Mouse (Mus musculus) Patski (cell line): ENCODE measurements at regions not wholly inside any gene's neighbourhood (a gene's known extent, or its start where the extent isn't known, plus 50 kb on each side); places are given as distances from the start of the nearest gene placed in this dataset.

ENCODE experiments used
- ATAC-seq: fragments of 100-300 bp; one replicate; pipeline ENCODE4 v1.8.0; 2021
- CTCF ChIA-PET: fragments of 350-600 bp; sonication (Branson Sonifier 250); formaldehyde crosslinking; loops from one replicate; lab custom pipeline; 2022; ENCODE audit warnings: inconsistent platforms; lab: Charles Lee
- POLR2A ChIA-PET: fragments of 350-600 bp; sonication (Branson Sonifier 250); formaldehyde crosslinking; loops from one replicate; lab custom pipeline; 2022; ENCODE audit warnings: antibody characterized with exemption, inconsistent platforms; lab: Charles Lee
- DNase-seq: peaks from one replicate; pipeline ENCODE4 v3.0.0-alpha.2; 2011; ENCODE audit warnings: low read depth, low spot score
- H3K27me3 ChIP-seq: fragments of 371-371 bp; one replicate; pipeline ENCODE4 v1.5.1; 2021
- CTCF ChIP-seq: fragments of 100-300 bp; IDR thresholded peaks from one replicate; pipeline ENCODE4 v1.5.1; 2021
- in situ Hi-C: fragments of 300-500 bp; cut with MboI; formaldehyde crosslinking; loops from 3 replicates; pipeline ENCODE4 v1.11.1; 2018; ENCODE audit warnings: low pct_unique_long_range_greater_than_20kb, mixed read lengths

DNA sequence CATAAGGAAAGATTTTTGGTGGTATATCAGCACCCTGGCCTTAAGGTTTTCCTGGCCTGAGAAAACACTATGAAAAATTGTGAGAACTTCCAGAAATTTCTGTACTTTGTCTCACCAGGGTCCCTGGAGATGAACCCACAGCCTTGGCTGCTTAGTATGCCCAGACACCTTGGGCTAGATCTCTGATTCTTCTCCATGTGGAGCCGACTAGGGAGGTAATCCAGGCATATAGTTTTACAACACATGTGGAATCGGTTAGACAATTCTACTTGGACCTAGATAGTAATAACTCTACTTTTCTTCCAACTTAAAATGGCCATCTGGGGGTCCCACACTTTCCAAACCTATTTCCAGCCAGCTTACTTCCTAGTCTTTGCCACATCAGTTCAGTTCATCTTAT is 460.5 kb downstream of the Adgrl2 start:
- TF ChIP-seq CTCF = no peak
- ATAC-seq (no peak), DNase-seq (no peak)
- ChIA-PET POLR2A (no interaction called here), CTCF (interaction anchor here (1.3 to 2.0 kb wide), 2 partner anchors 8 to 12 kb away, joined by 4 to 10 read pairs; no protein-coding TSS in a partner anchor)
- no peaks in the 10 kb centered on the region for H3K27me3 ChIP-seq
- in situ Hi-C loops = no loop called here

DNA sequence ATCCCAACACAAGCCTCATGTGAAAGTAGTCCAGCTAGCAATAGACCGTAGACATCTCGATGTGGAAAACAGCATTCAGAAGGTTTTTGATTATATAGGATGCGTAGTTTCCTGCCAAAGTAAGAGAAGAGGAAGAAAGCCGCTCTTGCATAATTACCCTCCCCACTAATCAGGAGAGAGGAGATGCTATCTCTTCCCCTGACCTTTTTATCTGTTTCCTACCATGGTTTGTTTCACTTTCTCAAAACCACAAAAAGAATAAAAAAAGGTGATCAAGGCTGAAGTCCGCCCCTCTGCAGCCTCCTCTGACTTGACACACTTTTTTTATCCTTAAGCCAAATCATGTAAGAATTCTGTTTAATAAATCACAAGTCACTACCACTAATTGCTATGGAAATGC is 480.0 kb downstream of the Adgrl2 start:
- POLR2A ChIA-PET = no interaction called here
- no peaks in the 10 kb centered on the region for H3K27me3 ChIP-seq
- DNase-seq (no peak), ATAC-seq (no peak)
- CTCF ChIA-PET = interaction anchor here (0.9 kb wide), 1 partner anchor 26 kb away, joined by 3 read pairs; no protein-coding TSS in a partner anchor
- in situ Hi-C loops = no loop called here
- no peak for TF ChIP-seq CTCF

DNA sequence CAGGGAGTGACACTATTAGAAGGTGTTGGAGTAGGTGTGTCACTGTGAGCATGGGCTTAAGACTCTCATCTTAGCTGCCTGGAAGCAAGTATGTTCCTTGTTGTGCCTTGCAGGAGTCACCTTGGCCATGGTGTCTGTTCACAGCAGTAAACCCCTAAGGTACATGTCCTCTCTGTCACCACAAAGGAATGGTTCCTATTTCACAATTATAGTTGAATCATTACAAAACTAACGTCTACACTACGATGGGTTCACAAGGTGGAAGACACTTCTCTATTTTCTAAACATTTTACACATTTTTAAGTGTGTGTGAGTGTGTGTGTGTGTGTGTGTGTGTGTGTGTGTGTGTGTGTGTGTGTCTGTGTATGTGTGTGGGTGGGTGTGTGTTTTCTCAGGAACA is 485.4 kb downstream of the Adgrl2 start:
- DNase-seq = no peak
- ChIA-PET CTCF (interaction anchor here (1.1 kb wide), 1 partner anchor 483 kb away, joined by 3 read pairs; no protein-coding TSS in a partner anchor), POLR2A (interaction anchor here (0.7 kb wide), 1 partner anchor 748 kb away, joined by 3 read pairs; no protein-coding TSS in a partner anchor)
- in situ Hi-C loops = no loop called here
- no peaks in the 10 kb centered on the region for H3K27me3 ChIP-seq
- no peak for TF ChIP-seq CTCF
- ATAC-seq = no peak

DNA sequence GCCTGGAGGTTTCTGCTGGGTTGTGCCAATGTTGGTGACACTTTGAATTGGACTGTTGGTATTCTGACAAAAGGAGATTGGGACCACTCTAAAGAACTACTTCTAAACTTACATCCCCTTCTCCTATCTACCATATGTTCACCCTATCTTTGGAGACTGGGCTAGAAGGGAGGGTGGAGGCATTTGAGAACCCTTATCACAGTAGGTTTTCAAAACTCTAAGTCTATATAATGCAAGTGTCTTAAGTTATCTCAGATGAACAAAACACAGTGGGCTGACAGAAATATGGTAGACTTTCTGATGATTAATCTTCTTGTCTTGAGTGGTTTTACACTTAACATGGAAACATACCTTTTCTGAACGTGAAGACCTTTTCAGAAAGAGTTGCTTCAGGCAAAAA is 486.9 kb downstream of the Adgrl2 start:
- no peak for DNase-seq
- no peaks in the 10 kb centered on the region for H3K27me3 ChIP-seq
- POLR2A ChIA-PET = interaction anchor here (0.6 kb wide), 1 partner anchor 280 kb away, joined by 3 read pairs; no protein-coding TSS in a partner anchor
- TF ChIP-seq CTCF = no peak
- CTCF ChIA-PET = no interaction called here
- ATAC-seq = no peak
- in situ Hi-C loops = no loop called here

DNA sequence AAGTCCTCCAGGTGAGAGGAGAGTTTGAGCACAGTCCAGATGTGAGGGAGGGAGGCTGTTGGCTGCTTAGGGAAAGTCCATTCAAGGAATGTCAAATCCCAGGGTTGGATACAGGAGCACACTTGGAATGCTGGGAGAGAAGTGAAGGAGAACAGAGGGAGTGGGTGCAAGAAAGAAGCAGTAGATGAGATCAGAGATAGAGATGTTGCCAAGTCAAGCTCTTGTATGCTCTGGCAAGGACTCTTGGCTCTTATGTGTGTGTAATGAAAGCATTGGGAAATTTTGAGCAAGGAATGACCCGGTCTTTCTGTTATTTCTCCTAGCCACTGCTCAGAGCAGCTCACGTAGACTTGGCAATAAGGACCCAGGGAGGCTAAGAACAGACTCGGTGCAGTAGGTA is 488.6 kb downstream of the Adgrl2 start:
- DNase-seq (no peak), ATAC-seq (no peak)
- in situ Hi-C loops = no loop called here
- ChIA-PET POLR2A (interaction anchor here (0.5 kb wide), 1 partner anchor 877 kb away, joined by 3 read pairs; no protein-coding TSS in a partner anchor), CTCF (interaction anchor here (1.6 kb wide), 1 partner anchor 70 kb away, joined by 4 read pairs; no protein-coding TSS in a partner anchor)
- TF ChIP-seq CTCF = no peak
- H3K27me3 ChIP-seq = no peaks in the 10 kb centered on the region

DNA sequence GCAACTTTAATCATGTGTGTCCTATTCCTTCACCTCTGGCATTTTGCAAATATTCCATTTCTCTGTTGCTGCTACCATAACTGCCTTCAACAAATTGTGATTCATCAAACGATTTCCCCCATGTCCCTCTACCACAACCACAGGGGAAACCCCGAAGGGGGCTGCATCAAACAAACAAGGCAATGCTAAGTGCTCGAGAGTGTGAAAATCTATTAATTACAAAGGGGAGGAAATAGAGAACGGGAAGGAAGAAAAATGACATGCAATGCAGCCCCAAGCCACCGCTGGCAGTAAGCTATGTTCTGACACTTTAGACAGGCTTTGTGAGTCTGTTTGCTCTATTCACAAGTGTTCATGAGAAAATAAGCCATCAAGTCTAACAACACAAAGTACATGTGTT is 493.7 kb downstream of the Adgrl2 start:
- no peak for TF ChIP-seq CTCF
- ChIA-PET CTCF (interaction anchor here (1.0 to 1.6 kb wide), 2 partner anchors 10 to 145 kb away, joined by 3 read pairs; no protein-coding TSS in a partner anchor), POLR2A (no interaction called here)
- DNase-seq (no peak), ATAC-seq (no peak)
- no peaks in the 10 kb centered on the region for H3K27me3 ChIP-seq
- in situ Hi-C loops = no loop called here

DNA sequence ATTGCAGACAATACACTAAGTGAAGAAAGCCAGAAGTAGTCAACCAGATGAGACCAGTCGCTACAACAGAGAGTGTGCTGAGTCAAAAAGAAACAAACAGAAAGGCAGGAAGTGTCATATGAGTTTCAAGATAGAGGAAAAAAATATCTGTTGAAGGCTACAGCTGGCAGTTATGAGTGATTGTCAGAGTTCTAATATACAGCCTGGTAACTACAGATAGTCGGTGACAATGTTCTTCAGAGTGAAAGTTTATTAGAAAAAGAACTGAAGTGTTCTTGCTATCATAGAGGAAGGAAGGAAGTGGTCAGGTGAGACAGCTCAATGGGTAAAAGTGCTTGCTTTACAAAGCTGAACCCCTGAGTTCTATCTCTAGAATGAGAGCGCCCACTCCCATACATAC is 499.1 kb downstream of the Adgrl2 start:
- H3K27me3 ChIP-seq = no peaks in the 10 kb centered on the region
- in situ Hi-C loops = no loop called here
- ChIA-PET CTCF (interaction anchor here (0.7 to 1.3 kb wide), 3 partner anchors 16 to 58 kb away, joined by 3 to 4 read pairs (median 3); no protein-coding TSS in a partner anchor), POLR2A (no interaction called here)
- DNase-seq = no peak
- TF ChIP-seq CTCF = no peak
- ATAC-seq = no peak

DNA sequence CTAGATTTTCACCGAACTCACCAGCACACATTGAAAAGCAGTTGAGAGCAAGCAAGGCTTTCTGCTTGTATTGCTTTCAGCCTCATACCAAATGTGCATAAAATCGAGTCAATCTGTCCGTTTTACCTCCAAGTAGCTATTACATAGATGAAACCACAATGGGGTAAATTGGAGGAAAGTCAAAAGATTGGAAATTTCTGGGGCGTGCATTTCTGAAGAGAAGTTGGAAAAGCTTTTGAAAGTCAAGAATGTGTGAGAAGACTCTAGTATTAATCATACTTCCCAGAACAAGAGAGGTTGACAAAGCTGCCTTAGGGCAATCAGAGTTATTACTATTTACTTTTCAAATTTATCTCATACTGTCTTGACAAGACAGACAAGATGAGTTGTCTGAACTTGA is 501.2 kb downstream of the Adgrl2 start:
- DNase-seq (no peak), ATAC-seq (no peak)
- ChIA-PET POLR2A (no interaction called here), CTCF (interaction anchor here (0.9 to 3.4 kb wide), 3 partner anchors 8 to 24 kb away, joined by 3 to 10 read pairs (median 3); no protein-coding TSS in a partner anchor)
- no peaks in the 10 kb centered on the region for H3K27me3 ChIP-seq
- TF ChIP-seq CTCF = no peak
- in situ Hi-C loops = no loop called here

DNA sequence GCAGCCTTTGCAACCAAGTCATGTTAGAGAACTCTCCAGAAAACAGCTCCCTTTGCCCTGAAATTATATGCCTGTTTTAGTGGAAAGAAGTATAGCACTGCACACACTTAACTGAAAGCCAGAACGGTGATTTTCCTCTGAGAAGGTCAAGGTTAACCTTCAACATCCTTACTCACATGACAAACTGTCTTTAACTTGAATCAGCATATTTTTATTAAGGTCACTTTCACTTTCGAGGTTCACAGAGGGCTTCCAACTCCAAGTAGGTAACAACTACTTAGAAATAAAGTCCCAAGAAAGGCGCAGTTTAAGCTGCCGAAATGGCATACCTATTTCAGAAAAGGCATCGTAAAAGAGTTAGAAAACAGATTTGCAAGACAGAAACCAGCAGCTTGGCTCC is 502.4 kb downstream of the Adgrl2 start:
- no peaks in the 10 kb centered on the region for H3K27me3 ChIP-seq

DNA sequence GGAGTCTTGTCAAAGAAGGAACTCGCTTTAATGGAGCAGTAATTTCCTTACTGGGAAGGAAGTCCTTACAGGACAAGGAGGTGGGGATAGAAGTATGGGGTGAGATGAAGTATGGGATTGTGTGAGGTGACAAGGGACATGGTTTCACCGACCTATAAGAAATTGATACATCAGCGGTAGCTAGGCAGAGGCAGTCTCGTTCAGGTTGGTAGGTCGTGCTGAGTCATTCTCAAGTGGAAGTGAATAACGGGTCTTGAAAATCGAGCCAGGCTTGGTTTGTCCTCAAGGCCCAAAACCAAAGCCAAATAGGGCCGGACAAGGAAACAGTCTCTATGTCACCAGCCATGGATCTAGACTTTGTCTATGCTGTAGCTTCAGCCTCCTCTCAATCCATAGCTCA is 514.5 kb downstream of the Adgrl2 start:
- in situ Hi-C loops = no loop called here
- ATAC-seq = no peak
- no peak for DNase-seq
- POLR2A ChIA-PET = no interaction called here
- CTCF ChIA-PET = interaction anchor here (1.1 to 1.8 kb wide), 2 partner anchors 12 to 15 kb away, joined by 3 to 10 read pairs; no protein-coding TSS in a partner anchor
- H3K27me3 ChIP-seq = no peaks in the 10 kb centered on the region
- no peak for TF ChIP-seq CTCF

More for the DNA sequence above, 502.4 kb downstream of the Adgrl2 start:
- no peak for ATAC-seq
- no peak for DNase-seq
- in situ Hi-C loops = no loop called here
- CTCF ChIA-PET = interaction anchor here (3.4 kb wide), 1 partner anchor 13 kb away, joined by 10 read pairs; no protein-coding TSS in a partner anchor
- POLR2A ChIA-PET = no interaction called here
- TF ChIP-seq CTCF = no peak

DNA sequence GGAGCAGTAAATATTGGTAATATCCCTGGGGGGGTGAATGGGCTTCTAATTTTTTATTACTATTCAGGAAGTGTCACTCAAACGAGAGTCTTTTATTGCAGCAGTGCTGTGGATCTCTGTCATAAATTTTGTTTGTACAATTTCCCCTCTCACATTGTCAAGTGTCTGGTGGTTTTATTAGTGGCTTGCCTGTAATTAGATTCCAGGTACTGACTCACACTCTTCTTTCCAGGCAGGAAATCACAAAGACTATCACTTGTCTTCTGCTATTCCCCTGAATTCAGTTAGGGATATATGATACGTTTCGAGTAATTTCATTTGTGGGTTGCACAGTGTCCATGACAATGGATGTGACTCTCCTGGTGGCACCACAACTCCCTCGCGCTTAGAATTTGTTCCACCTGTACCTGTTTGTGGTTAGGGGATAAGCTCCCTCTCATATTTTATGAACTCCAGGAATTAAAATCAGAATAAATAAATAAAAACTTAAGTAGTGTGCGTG is 517.4 kb downstream of the Adgrl2 start:
- ATAC-seq (no peak), DNase-seq (no peak)
- CTCF ChIA-PET = no interaction called here
- no peaks in the 10 kb centered on the region for H3K27me3 ChIP-seq
- TF ChIP-seq CTCF = no peak
- in situ Hi-C loops = no loop called here
- POLR2A ChIA-PET = no interaction called here
